Mouse (Mus musculus) embryonic facial prominence, embryonic 14.5 days (tissue): ENCODE results near the gene Bcl2. TPM values are rescaled to one million over a fixed set of nuclear protein-coding genes. Genes with fewer than 3 reads are reported as not detected.

Experiments
- ATAC-seq: fragments of 200-750 bp; cut with Nextera tagmentation; 2 replicates; pipeline ENCODE4 v1.8.0; 2017; ENCODE audit warnings: low read depth, moderate number of reproducible peaks, moderate TSS enrichment
- DNase-seq: peaks from one replicate; pipeline ENCODE4 v3.0.0-alpha.2; 2015; ENCODE audit warnings: low spot score
- H3K27ac ChIP-seq: fragments of 300-500 bp; sonication (generic); replicated peaks from 2 replicates; pipeline ENCODE4 v1.5.1; 2014; ENCODE audit warnings: low read depth, mild to moderate bottlenecking, low read length, moderate library complexity
- H3K27me3 ChIP-seq: fragments of 300-500 bp; sonication (generic); replicated peaks from 2 replicates; pipeline ENCODE4 v1.6.1; 2014; ENCODE audit warnings: low read length; ENCODE audit not compliant: control insufficient read depth, insufficient read depth
- H3K36me3 ChIP-seq: fragments of 300-500 bp; sonication (generic); 2 replicates; pipeline ENCODE4 v1.6.1; 2014; ENCODE audit warnings: low read length, mixed read lengths; ENCODE audit not compliant: control insufficient read depth, insufficient read depth
- H3K4me1 ChIP-seq: fragments of 300-500 bp; sonication (generic); 2 replicates; pipeline ENCODE4 v1.6.1; 2014; ENCODE audit warnings: antibody characterized with exemption, low read length; ENCODE audit not compliant: control insufficient read depth, insufficient read depth
- H3K4me2 ChIP-seq: fragments of 300-500 bp; sonication (generic); 2 replicates; pipeline ENCODE4 v1.6.1; 2014; ENCODE audit warnings: low read depth, mild to moderate bottlenecking, low read length, moderate library complexity, mixed read lengths
- H3K4me3 ChIP-seq: fragments of 300-500 bp; sonication (generic); 2 replicates; pipeline ENCODE4 v1.5.1; 2014; ENCODE audit warnings: low read depth, mild to moderate bottlenecking, low read length
- H3K9ac ChIP-seq: fragments of 300-500 bp; sonication (generic); 2 replicates; pipeline ENCODE4 v1.6.1; 2014; ENCODE audit warnings: low read depth, mild to moderate bottlenecking, low read length, moderate library complexity, mixed read lengths
- H3K9me3 ChIP-seq: fragments of 300-500 bp; sonication (generic); 2 replicates; pipeline ENCODE4 v1.6.1; 2016; ENCODE audit warnings: low read length; ENCODE audit not compliant: control insufficient read depth
- WGBS: fragments of 180-500 bp; shearing (Covaris S2); extraction: QIAGEN DNeasy Blood & Tissue Kit; methylation state at CpG from one replicate; pipeline ENCODE4 v1.1.7; 2014; 5-methylcytosine and 5-hydroxymethylcytosine counted together
- polyA plus RNA-seq: library from polyadenylated mRNA; unstranded; fragments of >200 nt; fragmentation: Nextera tagmentation; extraction: Ambion mirVana; gene quantifications from 2 replicates; pipeline ENCODE4 v1.2.1, GENCODE M21; 2014

Bcl2 gene
- polyA plus RNA-seq, 1 experiment from 2014 or later, result 11.1 TPM

DNA sequence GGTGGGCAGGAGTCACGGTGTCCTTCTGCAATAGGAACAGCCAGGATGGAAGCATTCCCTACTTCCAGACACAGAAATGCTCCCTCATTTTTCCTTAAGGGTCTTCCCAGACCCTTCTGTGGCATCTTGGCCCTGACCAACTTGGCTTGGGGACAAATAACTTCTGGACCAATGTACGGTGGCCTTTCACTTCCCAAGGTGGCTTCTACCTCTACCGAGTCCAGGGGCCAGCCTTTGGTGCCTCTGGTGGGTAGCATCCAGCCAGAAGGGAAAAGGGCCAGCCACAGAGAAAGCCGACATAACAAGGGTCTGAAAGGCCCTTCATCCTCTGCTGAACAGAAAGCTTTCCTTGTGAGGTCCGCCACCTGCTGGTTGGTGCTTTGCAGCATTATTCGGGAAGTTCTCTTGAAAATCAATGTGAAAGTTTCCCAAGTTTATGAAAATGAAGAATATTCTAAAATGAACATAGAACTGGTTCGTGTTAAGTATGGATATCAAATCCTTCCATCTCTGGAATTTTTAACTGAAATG lies 3.1 kb upstream of the Bcl2 start:
- no peaks in the 10 kb centered on the region for H3K9me3 ChIP-seq
- H3K4me1 ChIP-seq, result peaks cover 8% of the 10 kb centered on the region
- DNase-seq, result peak; percentile 91
- H3K4me3 ChIP-seq, result no peak overlapping the region
- H3K27me3 ChIP-seq, result peaks cover 3% of the 10 kb centered on the region; the same call in 1 of the 2 replicates
- H3K4me2 ChIP-seq, result no peak overlapping the region
- peak overlapping the region; percentile 0; the same call in 1 of the 2 replicates for H3K9ac ChIP-seq
- no peak overlapping the region for H3K27ac ChIP-seq
- ATAC-seq, result no peak
- 27% methylated on average over 7 of the region's 7 CpGs for WGBS
- H3K36me3 ChIP-seq, result no peaks in the 10 kb centered on the region

DNA sequence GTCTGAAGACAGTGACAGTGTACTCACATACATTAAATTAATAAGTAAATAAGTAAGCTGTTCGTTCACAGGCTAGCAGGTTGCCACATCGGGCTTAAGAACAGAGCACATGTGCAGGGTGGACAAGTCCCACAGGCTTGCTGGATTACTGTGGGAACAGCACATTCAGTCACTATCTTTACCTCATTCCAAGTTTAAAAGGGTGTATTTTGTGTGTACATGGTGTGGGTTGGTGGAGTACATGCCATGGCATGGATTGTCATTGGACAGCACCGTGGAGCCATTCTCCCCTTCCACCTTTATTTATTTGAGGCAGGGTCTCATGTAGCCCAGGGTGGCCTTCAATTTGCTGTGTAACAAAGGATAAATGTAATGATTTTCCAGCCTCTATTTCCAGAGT lies 2.1 kb upstream of the Bcl2 start:
- ATAC-seq, result no peak
- no peak overlapping the region for H3K9ac ChIP-seq
- no peak overlapping the region for H3K27ac ChIP-seq
- WGBS, result 79% methylated on average over 3 of the region's 3 CpGs
- no peak overlapping the region for H3K4me2 ChIP-seq
- H3K4me3 ChIP-seq, result no peak overlapping the region
- H3K4me1 ChIP-seq, result peaks cover 16% of the 10 kb centered on the region
- H3K36me3 ChIP-seq, result no peaks in the 10 kb centered on the region
- no peaks in the 10 kb centered on the region for H3K9me3 ChIP-seq
- no peak for DNase-seq
- H3K27me3 ChIP-seq, result peaks cover 3% of the 10 kb centered on the region; the same call in 1 of the 2 replicates

DNA sequence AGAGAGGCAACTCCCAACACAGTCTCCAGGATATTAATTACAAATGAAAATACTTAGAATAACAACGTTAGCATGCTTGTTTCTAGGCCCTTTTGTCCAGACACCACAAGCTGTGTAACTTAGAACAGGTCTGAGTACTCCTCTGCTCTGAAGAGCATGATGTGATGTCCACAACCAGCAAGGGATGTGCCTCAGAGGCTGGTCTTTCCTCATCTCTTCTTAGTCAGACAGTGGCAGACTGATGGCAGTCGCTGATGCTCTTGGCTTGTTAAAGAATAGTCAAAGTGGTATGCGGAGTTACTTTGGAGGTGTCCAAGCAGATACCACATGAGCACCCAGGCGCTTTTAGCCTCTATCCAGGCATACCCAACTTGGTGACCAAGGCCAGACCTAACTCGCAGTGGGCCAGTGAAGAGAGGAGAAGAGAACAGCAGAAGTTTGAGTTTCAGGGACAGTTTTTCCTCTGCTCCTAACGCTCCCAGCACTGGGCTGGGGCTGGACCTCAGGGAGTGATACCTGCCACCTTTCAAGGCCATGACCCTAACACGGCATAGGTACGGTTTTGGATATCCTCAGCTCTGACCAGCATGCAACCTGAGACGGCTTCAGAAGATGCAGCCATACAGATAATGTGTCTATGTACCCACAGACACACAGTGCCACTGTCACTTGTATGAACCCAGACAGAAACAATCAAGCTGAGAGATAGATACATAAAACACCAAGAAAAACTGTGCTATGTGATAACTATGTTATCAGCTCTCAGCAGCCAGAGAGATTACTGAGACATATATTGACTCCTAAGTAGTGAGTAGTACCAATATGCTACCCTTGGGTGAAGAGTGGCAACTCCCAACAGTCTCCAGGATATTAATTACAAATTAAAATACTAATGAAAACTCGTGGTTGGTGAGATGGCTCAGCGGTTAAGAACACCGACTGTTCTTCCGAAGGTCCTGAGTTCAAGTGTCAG lies 1.3 kb upstream of the Bcl2 start:
- Histone ChIP-seq H3K27ac (no peak overlapping the region), H3K27me3 (peaks cover 3% of the 10 kb centered on the region; the same call in 1 of the 2 replicates), H3K36me3 (no peaks in the 10 kb centered on the region), H3K4me2 (no peak overlapping the region), H3K9ac (no peak overlapping the region), H3K4me1 (peaks cover 20% of the 10 kb centered on the region), H3K9me3 (no peaks in the 10 kb centered on the region), H3K4me3 (no peak overlapping the region)
- no peak for DNase-seq
- no peak for ATAC-seq
- WGBS, result 84% methylated on average over 13 of the region's 13 CpGs

DNA sequence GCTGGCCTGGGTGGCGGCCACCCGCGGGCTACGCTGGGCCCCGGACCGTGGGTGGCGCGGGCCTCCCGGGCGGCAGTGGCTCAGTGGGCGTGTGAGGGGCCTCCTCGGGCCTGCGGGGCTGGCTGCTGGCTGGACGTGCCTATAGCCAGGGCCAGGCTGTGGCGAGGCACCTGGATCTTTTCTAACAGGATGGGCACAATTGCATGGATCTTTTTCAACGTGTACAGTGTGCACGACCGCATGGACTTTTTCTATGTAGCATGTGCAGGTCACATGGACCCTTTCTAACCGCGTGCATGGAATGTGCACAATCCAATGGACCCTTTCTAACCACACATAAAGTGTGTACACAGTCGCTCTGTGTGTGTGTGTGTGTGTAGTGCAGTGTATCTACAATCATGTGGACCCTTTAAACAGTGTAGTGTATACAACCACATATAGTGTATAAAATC lies 482 bp upstream of the Bcl2 start:
- no peaks in the 10 kb centered on the region for H3K9me3 ChIP-seq
- ATAC-seq, result peak; percentile 74; the same call in 1 of the 2 replicates

DNA sequence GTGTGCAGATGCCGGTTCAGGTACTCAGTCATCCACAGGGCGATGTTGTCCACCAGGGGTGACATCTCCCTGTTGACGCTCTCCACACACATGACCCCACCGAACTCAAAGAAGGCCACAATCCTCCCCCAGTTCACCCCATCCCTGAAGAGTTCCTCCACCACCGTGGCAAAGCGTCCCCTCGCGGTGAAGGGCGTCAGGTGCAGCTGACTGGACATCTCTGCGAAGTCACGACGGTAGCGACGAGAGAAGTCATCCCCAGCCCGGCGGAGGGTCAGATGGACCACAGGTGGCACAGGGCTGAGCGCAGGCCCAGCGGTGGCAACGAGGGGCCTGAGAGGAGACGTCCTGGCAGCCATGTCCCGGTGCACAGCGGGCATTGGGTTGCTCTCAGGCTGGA lies 1.7 kb downstream of the Bcl2 start:
- H3K36me3 ChIP-seq, result no peaks in the 10 kb centered on the region
- H3K9ac ChIP-seq, result peak overlapping the region; percentile 90
- DNase-seq, result no peak
- H3K4me1 ChIP-seq, result peaks cover 30% of the 10 kb centered on the region
- 8% methylated on average over 21 of the region's 22 CpGs for WGBS
- H3K4me2 ChIP-seq, result peak overlapping the region; percentile 95
- peak overlapping the region; percentile 75 for H3K4me3 ChIP-seq
- H3K9me3 ChIP-seq, result no peaks in the 10 kb centered on the region
- H3K27me3 ChIP-seq, result peaks cover 3% of the 10 kb centered on the region; the same call in 1 of the 2 replicates
- no peak for ATAC-seq
- H3K27ac ChIP-seq, result no peak overlapping the region

More for the DNA sequence above, 482 bp upstream of the Bcl2 start:
- Histone ChIP-seq H3K27me3 (peaks cover 3% of the 10 kb centered on the region; the same call in 1 of the 2 replicates), H3K4me3 (peak overlapping the region; percentile 75), H3K27ac (peak overlapping the region; percentile 94), H3K9ac (peak overlapping the region; percentile 90), H3K36me3 (no peaks in the 10 kb centered on the region), H3K4me1 (peaks cover 23% of the 10 kb centered on the region), H3K4me2 (peak overlapping the region; percentile 95)
- peak; percentile 40 for DNase-seq
- WGBS, result 4% methylated on average over 17 of the region's 21 CpGs

DNA sequence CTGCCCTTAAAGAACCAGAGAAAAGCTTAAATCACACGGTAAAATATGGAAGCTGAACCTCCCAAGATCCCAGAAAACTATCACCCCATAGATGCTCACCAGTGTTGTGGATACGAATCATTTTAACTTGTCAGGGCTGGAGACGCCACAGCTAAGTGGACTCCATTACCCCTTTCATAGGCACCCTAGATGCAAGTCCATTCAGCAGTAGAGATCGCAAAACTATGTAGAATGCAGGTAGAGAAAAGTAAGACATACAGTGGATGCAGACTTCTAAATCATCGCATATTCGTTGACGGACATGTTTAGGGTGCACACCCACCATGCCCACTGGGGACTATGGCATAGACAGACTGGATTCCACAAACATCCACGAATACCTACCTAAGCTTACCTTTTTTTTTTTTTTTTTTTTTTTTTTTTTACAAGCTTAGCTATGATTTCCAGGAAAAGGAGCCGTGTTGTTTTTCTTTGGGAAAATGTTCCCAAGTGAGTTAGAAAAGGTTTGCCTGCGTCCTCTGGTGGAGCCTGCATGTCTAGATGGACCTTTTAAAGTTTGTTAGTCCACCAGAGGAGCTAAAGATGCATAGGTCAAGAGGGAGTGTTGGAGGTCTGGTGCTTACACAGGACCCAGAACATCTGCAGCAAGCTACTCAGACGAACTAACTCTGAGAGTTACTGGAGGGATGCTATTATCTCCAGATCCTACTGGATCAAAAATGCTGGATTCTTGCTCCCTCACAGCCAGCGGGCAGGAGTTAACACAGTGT lies 2.5 kb downstream of the Bcl2 start:
- Histone ChIP-seq H3K9ac (peak overlapping the region; percentile 90), H3K4me3 (peak overlapping the region; percentile 75), H3K27ac (no peak overlapping the region), H3K9me3 (no peaks in the 10 kb centered on the region), H3K36me3 (no peaks in the 10 kb centered on the region), H3K27me3 (peaks cover 3% of the 10 kb centered on the region; the same call in 1 of the 2 replicates), H3K4me1 (peaks cover 30% of the 10 kb centered on the region), H3K4me2 (peak overlapping the region; percentile 95)
- no peak for DNase-seq
- ATAC-seq, result no peak
- WGBS, result 57% methylated on average over 12 of the region's 12 CpGs

DNA sequence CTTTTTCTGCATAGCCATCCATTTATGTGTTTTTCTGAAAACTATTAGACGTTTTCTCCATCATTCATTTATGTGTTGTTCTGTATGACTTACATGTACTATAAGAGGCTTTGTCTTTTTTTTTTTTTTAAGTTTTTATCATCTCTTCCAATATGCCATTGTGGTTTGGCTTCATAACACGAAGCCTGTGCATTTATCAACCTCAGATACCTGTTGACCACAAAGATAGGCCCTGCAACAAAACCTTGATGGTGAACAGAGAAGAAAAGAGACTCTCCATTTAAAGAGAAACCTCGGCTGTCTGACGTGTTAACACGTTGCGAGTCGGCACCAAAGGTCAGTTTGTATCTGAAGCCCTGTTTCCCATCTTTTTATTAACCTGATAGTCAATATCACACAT lies 3.9 kb downstream of the Bcl2 start:
- no peaks in the 10 kb centered on the region for H3K9me3 ChIP-seq
- H3K4me3 ChIP-seq, result no peak overlapping the region
- H3K27me3 ChIP-seq, result peaks cover 3% of the 10 kb centered on the region; the same call in 1 of the 2 replicates
- no peak overlapping the region for H3K27ac ChIP-seq
- H3K36me3 ChIP-seq, result no peaks in the 10 kb centered on the region
- no peak overlapping the region for H3K9ac ChIP-seq
- peaks cover 30% of the 10 kb centered on the region for H3K4me1 ChIP-seq
- DNase-seq (no peak), ATAC-seq (no peak)
- 78% methylated on average over 7 of the region's 7 CpGs for WGBS
- peak overlapping the region; percentile 40 for H3K4me2 ChIP-seq
